Mouse (Mus musculus) E14TG2a.4 (cell line): ENCODE data around the gene Ppfia2.

Experiments used
- CTCF ChIP-seq: conservative IDR thresholded peaks from 2 replicates; pipeline ENCODE4 v1.5.1; 2014; ENCODE audit warnings: low read length
- NANOG ChIP-seq: IDR thresholded peaks from 2 replicates; pipeline ENCODE4 v1.6.1; 2014; ENCODE audit warnings: borderline replicate concordance, low read length, mixed read lengths
- POU5F1 ChIP-seq: IDR thresholded peaks from 2 replicates; pipeline ENCODE4 v1.6.1; 2014; ENCODE audit warnings: low read length, borderline replicate concordance

- TF ChIP-seq CTCF, result no peak
- no peak for TF ChIP-seq POU5F1
- TF ChIP-seq NANOG, result no peak
These were observed 148.1 kb downstream of the Ppfia2 start for GRCm38 (mm10) chr10:106618194-106618593.
